Mouse (Mus musculus): Measurements from ENCODE around the gene Supt7l. TPM values are rescaled to one million over a fixed set of nuclear protein-coding genes. Genes with fewer than 3 reads are reported as not detected.

Supt7l gene
- polyA plus RNA-seq, 1 experiment = 12.9 TPM

GRCm38 (mm10) chr5:31492031-31492430 is 35.6 kb downstream of the Supt7l start:
- DNase-seq (ENCODE audit: low spot score) = no peak

- no peak for DNase-seq (ENCODE audit: low spot score)
Observed at GRCm38 (mm10) chr5:31489116-31489769, 38.4 kb downstream of the Supt7l start.

- no peak for DNase-seq (ENCODE audit: low spot score)
Observed at GRCm38 (mm10) chr5:31487889-31488288, 39.7 kb downstream of the Supt7l start.

- DNase-seq (ENCODE audit: low spot score) = no peak
Observed at GRCm38 (mm10) chr5:31485440-31485839, 42.2 kb downstream of the Supt7l start, which contains the start of gene 4930548H24Rik. 4930548H24Rik (plus strand) TSS chr5:31485740.

GRCm38 (mm10) chr5:31480536-31480935 is 47.1 kb downstream of the Supt7l start:
- no peak for DNase-seq (ENCODE audit: low spot score)

GRCm38 (mm10) chr5:31470334-31470733 is 57.3 kb downstream of the Supt7l start:
- DNase-seq (ENCODE audit: low spot score) = no peak

GRCm38 (mm10) chr5:31469711-31470110 is 57.9 kb downstream of the Supt7l start:
- DNase-seq (ENCODE audit: low spot score) = no peak

GRCm38 (mm10) chr5:31467798-31468197 is 59.8 kb downstream of the Supt7l start:
- DNase-seq (ENCODE audit: low spot score) = no peak

Other genes with a start within 250 kb of the Supt7l start
- 36.1 and 39.8 TPM in 2 replicates for gene Ift172, start 236.7 kb downstream of the Supt7l start, polyA plus RNA-seq (2012; rRNA removed)
- gene Fndc4, start 231.7 kb downstream of the Supt7l start, polyA plus RNA-seq (2012; rRNA removed) = 14.7 and 17.6 TPM in 2 replicates
- gene Gckr, start 230.4 kb downstream of the Supt7l start, polyA plus RNA-seq (2012; rRNA removed) = 0.29 and 0.39 TPM in 2 replicates
- 29.2 and 32.5 TPM in 2 replicates for gene Zfp512, start 75.4 kb downstream of the Supt7l start, polyA plus RNA-seq (2012; rRNA removed)
- 0.06 and 0.10 TPM in 2 replicates for gene 4930548H24Rik, start 42.1 kb downstream of the Supt7l start, polyA plus RNA-seq (2012; rRNA removed)
- gene Gpn1, start 33.1 kb downstream of the Supt7l start, polyA plus RNA-seq (2012; rRNA removed) = 13.2 and 13.7 TPM in 2 replicates
- 17.1 and 18.8 TPM in 2 replicates for gene Slc4a1ap, start 812 bp downstream of the Supt7l start, polyA plus RNA-seq (2012; rRNA removed)
- 174 and 196 TPM in 2 replicates for gene Mrpl33, start 69.1 kb upstream of the Supt7l start, polyA plus RNA-seq (2012; rRNA removed)
- 3.1 and 3.9 TPM in 2 replicates for gene Rbks, start 169.8 kb upstream of the Supt7l start, polyA plus RNA-seq (2012; rRNA removed)
- gene Babam2, start 169.9 kb upstream of the Supt7l start, polyA plus RNA-seq (2012; rRNA removed) = 58.7 and 61.4 TPM in 2 replicates